Mouse (Mus musculus) CH12.LX (cell line): ENCODE results near the gene Snai1.

Experiments
- CHD2 ChIP-seq: IDR thresholded peaks from 2 replicates; pipeline ENCODE4 v1.6.1; 2011; ENCODE audit warnings: low read length, improper control_type of control experiment
- CTCF ChIP-seq, 2 experiments: IDR thresholded peaks in 1 of 2; conservative IDR thresholded peaks in 1 of 2; 2 replicates each; pipeline ENCODE4 v1.5.1; 2011 to 2012; ENCODE audit warnings: low read depth in 2 of 2, low read length in 2 of 2, improper control_type of control experiment in 1 of 2, inconsistent platforms in 1 of 2, mild to moderate bottlenecking in 1 of 2, moderate library complexity in 1 of 2
- E2F4 ChIP-seq: IDR thresholded peaks from 2 replicates; pipeline ENCODE4 v1.6.1; 2011; ENCODE audit warnings: low read depth, low read length, improper control_type of control experiment; ENCODE audit not compliant: insufficient replicate concordance
- ELF1 ChIP-seq: IDR thresholded peaks from 2 replicates; pipeline ENCODE4 v1.6.1; 2014; ENCODE audit warnings: low read depth, mild to moderate bottlenecking, inconsistent platforms, low read length, improper control_type of control experiment
- EP300 ChIP-seq: IDR thresholded peaks from 2 replicates; pipeline ENCODE4 v1.6.1; 2011; ENCODE audit warnings: low read length, improper control_type of control experiment
- HCFC1 ChIP-seq: IDR thresholded peaks from 2 replicates; pipeline ENCODE4 v1.6.1; 2012; ENCODE audit warnings: low read depth, mild to moderate bottlenecking, inconsistent platforms, low read length, improper control_type of control experiment
- MAX ChIP-seq: IDR thresholded peaks from 2 replicates; pipeline ENCODE4 v1.6.1; 2011; ENCODE audit warnings: low read length, improper control_type of control experiment
- MAZ ChIP-seq: IDR thresholded peaks from 2 replicates; pipeline ENCODE4 v1.6.1; 2012; ENCODE audit warnings: low read depth, mild to moderate bottlenecking, inconsistent platforms, low read length, improper control_type of control experiment, moderate library complexity
- MEF2A ChIP-seq: IDR thresholded peaks from 2 replicates; pipeline ENCODE4 v1.6.1; 2014; ENCODE audit warnings: low read depth, mild to moderate bottlenecking, inconsistent platforms, low read length, improper control_type of control experiment, borderline replicate concordance
- MXI1 ChIP-seq: IDR thresholded peaks from 2 replicates; pipeline ENCODE4 v1.6.1; 2011; ENCODE audit warnings: mild to moderate bottlenecking, low read depth, low read length, improper control_type of control experiment
- POLR2A ChIP-seq: IDR thresholded peaks from 2 replicates; pipeline ENCODE4 v1.6.1; 2011; ENCODE audit warnings: low read depth, mild to moderate bottlenecking, improper control_type of control experiment, low read length
- POLR2AphosphoS2 ChIP-seq: IDR thresholded peaks from 2 replicates; pipeline ENCODE4 v1.6.1; 2011; ENCODE audit warnings: low read depth, low read length, improper control_type of control experiment
- TCF12 ChIP-seq: IDR thresholded peaks from 2 replicates; pipeline ENCODE4 v1.6.1; 2014; ENCODE audit warnings: low read depth, mild to moderate bottlenecking, inconsistent platforms, low read length, improper control_type of control experiment
- UBTF ChIP-seq: IDR thresholded peaks from 2 replicates; pipeline ENCODE4 v1.6.1; 2012; ENCODE audit warnings: low read depth, mild to moderate bottlenecking, inconsistent platforms, low read length, improper control_type of control experiment, moderate library complexity

DNA sequence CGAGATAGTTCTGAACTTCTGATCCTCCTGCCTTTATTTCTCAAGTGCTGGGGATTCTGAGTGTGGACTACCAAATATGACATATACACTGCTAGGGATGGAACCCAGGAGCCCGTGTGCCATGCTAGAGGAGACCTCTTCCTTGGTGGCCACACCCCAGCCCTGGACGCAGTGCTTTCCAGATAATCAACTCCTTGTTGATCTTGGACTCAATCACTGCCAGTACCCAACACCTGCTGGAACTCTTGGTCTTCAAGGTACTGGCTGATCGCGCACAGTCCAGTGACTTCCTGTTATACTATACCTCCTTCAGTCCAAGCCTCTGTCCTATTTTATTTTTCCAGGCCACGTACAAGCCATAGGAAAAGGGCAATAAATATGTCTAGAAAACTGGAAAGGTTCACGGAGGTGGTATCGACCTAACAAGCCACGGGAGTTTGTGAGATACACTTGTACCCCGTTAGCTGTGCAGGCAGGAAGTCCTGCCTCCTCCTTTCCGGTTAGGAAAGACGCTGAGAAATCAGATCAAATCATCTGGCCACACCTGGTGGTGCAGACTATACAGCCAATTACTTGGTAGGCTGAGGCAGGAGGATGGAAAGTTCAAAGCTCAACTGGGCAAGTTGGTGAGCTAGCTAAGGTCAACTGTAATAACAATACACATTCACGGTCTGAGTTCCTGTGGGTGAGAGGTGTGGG, 35.3 kb upstream of the Snai1 start:
- no peak for TF ChIP-seq POLR2A
- TF ChIP-seq MAX, result peak; percentile 60
- no peak for TF ChIP-seq UBTF
- TF ChIP-seq POLR2AphosphoS2, result no peak; the same call in 1 of the 2 replicates
- no peak for TF ChIP-seq CTCF (conservative IDR thresholded peaks at IDR 0.05 in 1 of 2, IDR thresholded peaks at IDR 0.05 in 1 of 2; ENCODE audit: low read depth in 2 of 2, low read length in 2 of 2)
- TF ChIP-seq CHD2, result no peak
- no peak for TF ChIP-seq MEF2A
- no peak for TF ChIP-seq MAZ
- no peak for TF ChIP-seq E2F4
- TF ChIP-seq HCFC1, result no peak
- TF ChIP-seq MXI1, result no peak; the same call in none of the 2 replicates
- peak; percentile 40 for TF ChIP-seq ELF1
- TF ChIP-seq EP300, result no peak
- no peak for TF ChIP-seq TCF12
